Mouse (Mus musculus) ES-E14 (cell line): ENCODE measurements at regions not wholly inside any gene's neighbourhood (a gene's known extent, or its start where the extent isn't known, plus 50 kb on each side); places are given as distances from the start of the nearest gene placed in this dataset.

Source experiments
- DNase-seq: peaks from one replicate; pipeline ENCODE4 v3.0.0-alpha.2; 2013; ENCODE audit warnings: low read depth, low spot score
- H3K27ac ChIP-seq: 2 replicates; pipeline ENCODE4 v1.5.1; 2012; ENCODE audit warnings: low read depth, mild to moderate bottlenecking, low read length, moderate library complexity, mixed read lengths; ENCODE audit not compliant: poor library complexity, insufficient read depth, severe bottlenecking
- H3K36me3 ChIP-seq: 2 replicates; pipeline ENCODE4 v1.6.1; 2012; ENCODE audit warnings: mild to moderate bottlenecking, low read length, moderate library complexity, mixed read lengths; ENCODE audit not compliant: control insufficient read depth, poor library complexity, insufficient read depth, severe bottlenecking
- H3K4me1 ChIP-seq, 2 experiments: fragments of 150-350 bp in 1 of 2; sonication (generic) in 1 of 2; 2 replicates each; pipeline ENCODE4 v1.6.1; 2012; ENCODE audit warnings: low read length in 2 of 2, mild to moderate bottlenecking in 1 of 2, mixed read lengths in 1 of 2; ENCODE audit not compliant: control insufficient read depth in 2 of 2, insufficient read depth in 2 of 2, poor library complexity in 1 of 2
- H3K4me3 ChIP-seq, 2 experiments: fragments of 150-350 bp in 1 of 2; sonication (generic) in 1 of 2; 2 replicates each; pipeline ENCODE4 v1.5.1; 2012; ENCODE audit warnings: low read length in 2 of 2, low read depth in 1 of 2, mild to moderate bottlenecking in 1 of 2, mixed read lengths in 1 of 2; ENCODE audit not compliant: insufficient read depth in 1 of 2, poor library complexity in 1 of 2, severe bottlenecking in 1 of 2
- H3K9ac ChIP-seq: 2 replicates; pipeline ENCODE4 v1.6.1; 2012; ENCODE audit warnings: low read depth, mild to moderate bottlenecking, low read length, mixed read lengths; ENCODE audit not compliant: poor library complexity, insufficient read depth, severe bottlenecking
- H3K9me3 ChIP-seq: fragments of 150-350 bp; sonication (generic); 2 replicates; pipeline ENCODE4 v1.6.1; 2012; ENCODE audit warnings: low read depth, mild to moderate bottlenecking, low read length; ENCODE audit not compliant: control insufficient read depth, insufficient read depth
- CHD2 ChIP-seq: IDR thresholded peaks from 2 replicates; pipeline ENCODE4 v1.6.1; 2014; ENCODE audit warnings: mild to moderate bottlenecking, low read depth, low read length, inconsistent platforms
- HCFC1 ChIP-seq: IDR thresholded peaks from 2 replicates; pipeline ENCODE4 v1.6.1; 2012; ENCODE audit warnings: low read length, inconsistent platforms, borderline replicate concordance; ENCODE audit not compliant: insufficient read depth
- MAFK ChIP-seq: IDR thresholded peaks from 2 replicates; pipeline ENCODE4 v1.6.1; 2014; ENCODE audit warnings: mild to moderate bottlenecking, low read depth, low read length, inconsistent platforms; ENCODE audit not compliant: insufficient read depth
- ZC3H11A ChIP-seq: IDR thresholded peaks from 2 replicates; pipeline ENCODE4 v1.6.1; 2012; ENCODE audit warnings: low read depth, mild to moderate bottlenecking, inconsistent platforms, low read length, borderline replicate concordance
- ZNF384 ChIP-seq: IDR thresholded peaks from 2 replicates; pipeline ENCODE4 v1.6.1; 2012; ENCODE audit warnings: low read depth, low read length, inconsistent platforms
- in situ Hi-C, 2 experiments: fragments of 600-800 bp; cut with MboI; formaldehyde crosslinking; loops; one replicate each; pipeline ENCODE4 v1.15.1; 2025; ENCODE audit warnings: low sequenced_read_pairs in 2 of 2, inconsistent platforms in 1 of 2; ENCODE audit not compliant: unreplicated experiment in 2 of 2

DNA sequence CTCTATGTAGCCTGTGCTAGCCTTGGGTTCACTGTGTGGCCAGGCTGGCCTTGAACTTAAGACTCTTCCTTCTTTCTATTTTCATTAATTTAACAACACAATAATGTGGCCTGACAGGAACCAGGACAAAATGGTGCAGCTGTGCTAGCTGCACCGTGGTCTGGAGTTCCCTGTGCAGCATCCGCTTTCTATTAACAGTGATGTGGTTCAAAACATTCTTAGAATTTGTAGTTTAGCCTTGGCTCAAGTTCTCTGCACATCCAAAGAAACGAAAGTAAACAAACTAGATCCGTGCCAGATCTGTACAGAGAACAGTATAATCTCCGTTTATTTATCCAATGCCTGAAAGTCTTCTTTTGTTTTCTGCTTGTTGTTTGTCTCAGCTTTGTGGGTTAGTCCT lies 88.5 kb downstream of the Irx1 start:
- H3K36me3 ChIP-seq: no peaks in the 10 kb centered on the region
- H3K4me3 ChIP-seq: no peak overlapping the region
- H3K4me1 ChIP-seq: no peaks in the 10 kb centered on the region
- no peak overlapping the region for H3K27ac ChIP-seq
- no peaks in the 10 kb centered on the region for H3K9me3 ChIP-seq
- DNase-seq: no peak
- TF ChIP-seq CHD2 (no peak), ZC3H11A (no peak), ZNF384 (no peak), MAFK (no peak), HCFC1 (no peak)
- no peak overlapping the region for H3K9ac ChIP-seq
- in situ Hi-C loops: no loop called here

GRCm38 (mm10) chr13:71868763-71869162 lies 94.8 kb downstream of the Irx1 start:
- TF ChIP-seq HCFC1 (no peak), CHD2 (no peak), ZNF384 (no peak), MAFK (no peak), ZC3H11A (no peak)
- no peak for DNase-seq
- H3K27ac ChIP-seq: no peak overlapping the region
- no peak overlapping the region for H3K9ac ChIP-seq
- H3K9me3 ChIP-seq: no peaks in the 10 kb centered on the region
- no peak overlapping the region for H3K4me3 ChIP-seq
- in situ Hi-C loops: no loop called here
- H3K4me1 ChIP-seq: no peaks in the 10 kb centered on the region
- no peaks in the 10 kb centered on the region for H3K36me3 ChIP-seq

GRCm38 (mm10) chr13:71853426-71854025 lies 110.0 kb downstream of the Irx1 start:
- Histone ChIP-seq H3K27ac (no peak overlapping the region), H3K9me3 (no peaks in the 10 kb centered on the region), H3K36me3 (no peaks in the 10 kb centered on the region), H3K4me3 (no peak overlapping the region), H3K9ac (no peak overlapping the region), H3K4me1 (no peaks in the 10 kb centered on the region)
- TF ChIP-seq ZNF384 (no peak), ZC3H11A (no peak)
- in situ Hi-C loops: no loop called here
- DNase-seq: no peak

DNA sequence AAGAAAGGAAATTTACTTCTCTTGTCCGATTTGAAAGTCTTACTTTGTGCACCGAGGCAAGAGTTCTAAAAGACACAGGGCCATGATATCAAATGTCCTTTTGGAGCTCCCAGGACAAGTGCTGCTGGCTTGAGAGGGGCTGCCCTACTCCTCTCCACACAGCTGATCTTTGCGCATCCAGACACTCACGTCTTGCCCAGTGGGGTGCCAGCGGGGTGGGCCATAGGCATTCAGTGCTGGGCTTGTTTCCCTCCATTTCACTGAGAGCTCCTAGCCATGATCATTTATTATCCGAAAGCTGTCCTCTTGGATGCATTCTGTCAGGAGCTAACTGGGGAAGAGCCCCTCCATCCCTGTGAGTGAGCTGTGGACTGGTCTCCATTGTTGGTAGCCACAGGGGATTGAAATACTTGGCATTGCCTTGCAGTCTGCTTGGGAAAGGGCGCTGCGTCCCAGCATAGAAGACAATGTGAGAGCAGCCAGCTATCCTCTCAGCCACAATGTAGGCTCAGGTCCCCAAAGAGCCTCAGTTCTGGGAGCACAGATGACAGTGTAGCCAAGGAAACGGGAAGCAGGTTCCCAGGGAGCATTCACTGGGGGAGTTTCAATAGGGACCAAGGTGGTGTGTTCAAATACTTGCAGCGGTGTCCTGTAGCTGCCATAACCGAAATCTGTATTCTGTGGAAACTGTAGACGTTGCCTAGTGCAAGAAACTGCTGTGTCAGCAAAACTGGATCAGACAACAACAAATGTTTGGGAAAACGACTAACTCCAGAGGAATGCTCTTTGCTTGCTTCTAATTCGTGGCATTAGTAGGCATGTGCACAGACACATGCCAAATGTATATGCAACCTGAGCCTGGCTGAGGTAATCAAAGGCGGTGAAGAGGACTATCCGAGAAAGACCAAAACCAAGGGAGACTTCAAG lies 159.2 kb downstream of the Irx1 start:
- H3K4me1 ChIP-seq: no peaks in the 10 kb centered on the region
- H3K36me3 ChIP-seq: no peaks in the 10 kb centered on the region
- H3K4me3 ChIP-seq: no peak overlapping the region
- no peaks in the 10 kb centered on the region for H3K9me3 ChIP-seq
- no peak for TF ChIP-seq ZC3H11A
- no peak for TF ChIP-seq ZNF384
- TF ChIP-seq MAFK: peak; percentile 98
- H3K9ac ChIP-seq: no peak overlapping the region
- in situ Hi-C loops: no loop called here
- no peak for DNase-seq
- H3K27ac ChIP-seq: no peak overlapping the region
